Mouse (Mus musculus): Measurements from ENCODE around the gene Mok. TPM values are rescaled to one million over a fixed set of nuclear protein-coding genes. Genes with fewer than 3 reads are reported as not detected.

Mok gene
- polyA plus RNA-seq, 1 experiment from 2014 or later, result 7.1 TPM

GRCm38 (mm10) chr12:110835182-110835581 lies 5.6 kb downstream of the Mok start:
- no peak overlapping the region for H3K27ac ChIP-seq (replicated peaks; ENCODE audit: low read depth, low read length)
- no peaks in the 10 kb centered on the region for H3K9me3 ChIP-seq (replicated peaks; ENCODE audit: control insufficient read depth, low read length)
- no peaks in the 10 kb centered on the region for H3K27me3 ChIP-seq (ENCODE audit: control insufficient read depth, insufficient read depth, low read length)
- ATAC-seq (replicated peaks; ENCODE audit: insufficient number of reproducible peaks, low FRiP score, low TSS enrichment, low read depth), result no peak
- 95% methylated on average over 3 of the region's 3 CpGs for WGBS
- no peak overlapping the region for H3K4me2 ChIP-seq (ENCODE audit: low read depth, low read length)
- H3K9ac ChIP-seq (replicated peaks; ENCODE audit: low read length), result no peak overlapping the region
- no peaks in the 10 kb centered on the region for H3K36me3 ChIP-seq (replicated peaks; ENCODE audit: control insufficient read depth, insufficient read depth, low read depth, low read length)
- no peaks in the 10 kb centered on the region; the same call in 1 of the 2 replicates for H3K4me1 ChIP-seq (ENCODE audit: control insufficient read depth, insufficient read depth, low read length)
- H3K4me3 ChIP-seq (ENCODE audit: low read depth, low read length), result no peak overlapping the region
- DNase-seq (ENCODE audit: low spot score), result no peak

GRCm38 (mm10) chr12:110830293-110831024 lies 10.3 kb downstream of the Mok start:
- WGBS, result 83% methylated on average over 9 of the region's 11 CpGs
- H3K27ac ChIP-seq (replicated peaks; ENCODE audit: low read depth, low read length), result no peak overlapping the region
- H3K4me1 ChIP-seq (ENCODE audit: control insufficient read depth, insufficient read depth, low read length), result no peaks in the 10 kb centered on the region; the same call in 1 of the 2 replicates
- H3K4me2 ChIP-seq (ENCODE audit: low read depth, low read length), result no peak overlapping the region
- H3K4me3 ChIP-seq (ENCODE audit: low read depth, low read length), result no peak overlapping the region
- DNase-seq (ENCODE audit: low spot score) (no peak), ATAC-seq (replicated peaks; ENCODE audit: insufficient number of reproducible peaks, low FRiP score, low TSS enrichment, low read depth) (no peak)
- H3K36me3 ChIP-seq (replicated peaks; ENCODE audit: control insufficient read depth, insufficient read depth, low read depth, low read length), result no peaks in the 10 kb centered on the region
- no peaks in the 10 kb centered on the region for H3K27me3 ChIP-seq (ENCODE audit: control insufficient read depth, insufficient read depth, low read length)
- H3K9me3 ChIP-seq (replicated peaks; ENCODE audit: control insufficient read depth, low read length), result no peaks in the 10 kb centered on the region
- no peak overlapping the region for H3K9ac ChIP-seq (replicated peaks; ENCODE audit: low read length)

- Histone ChIP-seq H3K9ac (replicated peaks; ENCODE audit: low read length) (no peak overlapping the region), H3K36me3 (replicated peaks; ENCODE audit: control insufficient read depth, insufficient read depth, low read depth, low read length) (no peaks in the 10 kb centered on the region), H3K4me1 (ENCODE audit: control insufficient read depth, insufficient read depth, low read length) (no peaks in the 10 kb centered on the region; the same call in 1 of the 2 replicates), H3K4me2 (ENCODE audit: low read depth, low read length) (no peak overlapping the region), H3K9me3 (replicated peaks; ENCODE audit: control insufficient read depth, low read length) (no peaks in the 10 kb centered on the region), H3K27ac (replicated peaks; ENCODE audit: low read depth, low read length) (no peak overlapping the region), H3K4me3 (ENCODE audit: low read depth, low read length) (no peak overlapping the region), H3K27me3 (ENCODE audit: control insufficient read depth, insufficient read depth, low read length) (no peaks in the 10 kb centered on the region)
- 97% methylated on average over 4 of the region's 4 CpGs for WGBS
- no peak for DNase-seq (ENCODE audit: low spot score)
- no peak for ATAC-seq (replicated peaks; ENCODE audit: insufficient number of reproducible peaks, low FRiP score, low TSS enrichment, low read depth)
These were observed 11.8 kb downstream of the Mok start for GRCm38 (mm10) chr12:110828908-110829307.

- Histone ChIP-seq H3K4me2 (ENCODE audit: low read depth, low read length) (no peak overlapping the region), H3K9ac (replicated peaks; ENCODE audit: low read length) (no peak overlapping the region), H3K4me1 (ENCODE audit: control insufficient read depth, insufficient read depth, low read length) (no peaks in the 10 kb centered on the region; the same call in 1 of the 2 replicates), H3K36me3 (replicated peaks; ENCODE audit: control insufficient read depth, insufficient read depth, low read depth, low read length) (no peaks in the 10 kb centered on the region), H3K4me3 (ENCODE audit: low read depth, low read length) (no peak overlapping the region), H3K27me3 (ENCODE audit: control insufficient read depth, insufficient read depth, low read length) (no peaks in the 10 kb centered on the region), H3K27ac (replicated peaks; ENCODE audit: low read depth, low read length) (no peak overlapping the region), H3K9me3 (replicated peaks; ENCODE audit: control insufficient read depth, low read length) (no peaks in the 10 kb centered on the region)
- no peak for ATAC-seq (replicated peaks; ENCODE audit: insufficient number of reproducible peaks, low FRiP score, low TSS enrichment, low read depth)
- DNase-seq (ENCODE audit: low spot score), result no peak
- WGBS, result 89% methylated on average over 7 of the region's 7 CpGs
These were observed 18.4 kb downstream of the Mok start for GRCm38 (mm10) chr12:110822366-110822765.

GRCm38 (mm10) chr12:110821787-110822186 lies 19.0 kb downstream of the Mok start:
- DNase-seq (ENCODE audit: low spot score), result no peak
- H3K4me1 ChIP-seq (ENCODE audit: control insufficient read depth, insufficient read depth, low read length), result no peaks in the 10 kb centered on the region; the same call in 1 of the 2 replicates
- WGBS, result 91% methylated on average over 2 of the region's 2 CpGs
- no peaks in the 10 kb centered on the region for H3K36me3 ChIP-seq (replicated peaks; ENCODE audit: control insufficient read depth, insufficient read depth, low read depth, low read length)
- H3K27me3 ChIP-seq (ENCODE audit: control insufficient read depth, insufficient read depth, low read length), result no peaks in the 10 kb centered on the region
- H3K9ac ChIP-seq (replicated peaks; ENCODE audit: low read length), result no peak overlapping the region
- H3K9me3 ChIP-seq (replicated peaks; ENCODE audit: control insufficient read depth, low read length), result no peaks in the 10 kb centered on the region
- no peak overlapping the region for H3K4me2 ChIP-seq (ENCODE audit: low read depth, low read length)
- no peak for ATAC-seq (replicated peaks; ENCODE audit: insufficient number of reproducible peaks, low FRiP score, low TSS enrichment, low read depth)
- no peak overlapping the region for H3K27ac ChIP-seq (replicated peaks; ENCODE audit: low read depth, low read length)
- H3K4me3 ChIP-seq (ENCODE audit: low read depth, low read length), result no peak overlapping the region

- DNase-seq (ENCODE audit: low spot score) (no peak), ATAC-seq (replicated peaks; ENCODE audit: insufficient number of reproducible peaks, low FRiP score, low TSS enrichment, low read depth) (no peak)
- WGBS, result 83% methylated on average over 8 of the region's 8 CpGs
- Histone ChIP-seq H3K9me3 (replicated peaks; ENCODE audit: control insufficient read depth, low read length) (no peaks in the 10 kb centered on the region), H3K4me2 (ENCODE audit: low read depth, low read length) (no peak overlapping the region), H3K36me3 (replicated peaks; ENCODE audit: control insufficient read depth, insufficient read depth, low read depth, low read length) (no peaks in the 10 kb centered on the region), H3K4me1 (ENCODE audit: control insufficient read depth, insufficient read depth, low read length) (no peaks in the 10 kb centered on the region), H3K27me3 (ENCODE audit: control insufficient read depth, insufficient read depth, low read length) (no peaks in the 10 kb centered on the region), H3K4me3 (ENCODE audit: low read depth, low read length) (no peak overlapping the region), H3K9ac (replicated peaks; ENCODE audit: low read length) (no peak overlapping the region), H3K27ac (replicated peaks; ENCODE audit: low read depth, low read length) (no peak overlapping the region)
These were observed 21.4 kb downstream of the Mok start for GRCm38 (mm10) chr12:110819367-110819766.

GRCm38 (mm10) chr12:110816833-110817232 lies 23.9 kb downstream of the Mok start:
- ATAC-seq (replicated peaks; ENCODE audit: insufficient number of reproducible peaks, low FRiP score, low TSS enrichment, low read depth), result no peak
- H3K4me2 ChIP-seq (ENCODE audit: low read depth, low read length), result no peak overlapping the region
- no peak for DNase-seq (ENCODE audit: low spot score)
- no peak overlapping the region for H3K27ac ChIP-seq (replicated peaks; ENCODE audit: low read depth, low read length)
- H3K4me3 ChIP-seq (ENCODE audit: low read depth, low read length), result no peak overlapping the region
- H3K36me3 ChIP-seq (replicated peaks; ENCODE audit: control insufficient read depth, insufficient read depth, low read depth, low read length), result no peaks in the 10 kb centered on the region
- no peaks in the 10 kb centered on the region for H3K4me1 ChIP-seq (ENCODE audit: control insufficient read depth, insufficient read depth, low read length)
- H3K9ac ChIP-seq (replicated peaks; ENCODE audit: low read length), result no peak overlapping the region
- no peaks in the 10 kb centered on the region for H3K9me3 ChIP-seq (replicated peaks; ENCODE audit: control insufficient read depth, low read length)
- H3K27me3 ChIP-seq (ENCODE audit: control insufficient read depth, insufficient read depth, low read length), result no peaks in the 10 kb centered on the region
- 84% methylated on average over 2 of the region's 2 CpGs for WGBS

GRCm38 (mm10) chr12:110814924-110815323 lies 25.8 kb downstream of the Mok start:
- Histone ChIP-seq H3K9me3 (replicated peaks; ENCODE audit: control insufficient read depth, low read length) (no peaks in the 10 kb centered on the region), H3K4me3 (ENCODE audit: low read depth, low read length) (no peak overlapping the region), H3K36me3 (replicated peaks; ENCODE audit: control insufficient read depth, insufficient read depth, low read depth, low read length) (no peaks in the 10 kb centered on the region; the same call in 1 of the 2 replicates), H3K9ac (replicated peaks; ENCODE audit: low read length) (no peak overlapping the region), H3K27me3 (ENCODE audit: control insufficient read depth, insufficient read depth, low read length) (no peaks in the 10 kb centered on the region), H3K4me2 (ENCODE audit: low read depth, low read length) (no peak overlapping the region), H3K4me1 (ENCODE audit: control insufficient read depth, insufficient read depth, low read length) (no peaks in the 10 kb centered on the region), H3K27ac (replicated peaks; ENCODE audit: low read depth, low read length) (no peak overlapping the region)
- 73% methylated on average over 17 of the region's 17 CpGs for whole genome bisulfite sequencing
- ATAC-seq (replicated peaks; ENCODE audit: insufficient number of reproducible peaks, low FRiP score, low TSS enrichment, low read depth) (no peak), DNase-seq (ENCODE audit: low spot score) (no peak)

All from embryonic facial prominence, embryonic 11.5 days (tissue).